Mouse (Mus musculus) erythroblast, embryonic 14.5 days (primary cell): ENCODE measurements around the gene Hist1h4k.

Source experiments
- GATA1 ChIP-seq: IDR thresholded peaks from 2 replicates; pipeline ENCODE4 v1.6.1; 2012; ENCODE audit warnings: low read length, inconsistent platforms, mixed read lengths
- TAL1 ChIP-seq: IDR thresholded peaks from 3 replicates; pipeline ENCODE4 v1.6.1; 2012; ENCODE audit warnings: low read length, inconsistent platforms, mixed read lengths

GRCm38 (mm10) chr13:21714725-21715124 is 35.6 kb downstream of the Hist1h4k start:
- TF ChIP-seq GATA1: no peak
- no peak for TF ChIP-seq TAL1
